Mouse (Mus musculus): Measurements from ENCODE around the gene Gm12695. TPM values are rescaled to one million over a fixed set of nuclear protein-coding genes. Genes with fewer than 3 reads are reported as not detected.

Gm12695 gene
- polyA plus RNA-seq (2015; fragmentation: Nextera tagmentation; extraction: Ambion mirVana) = not detected in 2 replicates

DNA sequence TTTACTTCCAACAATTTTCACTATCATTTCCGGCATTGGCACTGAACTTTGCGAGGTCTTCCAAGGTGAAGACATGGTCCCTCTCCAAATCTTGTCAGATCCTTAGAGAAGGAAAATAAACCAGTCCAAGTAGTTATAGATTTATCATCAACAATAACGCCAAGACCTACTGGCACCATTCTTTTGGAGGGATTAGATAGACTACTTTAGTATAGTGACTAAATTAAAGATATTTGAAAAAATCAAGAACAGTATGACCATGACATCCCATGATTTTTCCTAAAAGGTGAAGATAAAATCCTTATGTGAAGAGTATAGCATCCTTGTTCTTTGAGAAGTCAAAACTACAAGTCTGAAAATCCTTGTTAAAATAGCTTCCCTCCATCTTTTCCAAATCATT lies at the start of gene Gm12695:
TSS of gene Gm12695 (minus strand) at position 101 of the 400 bp plus-strand sequence.
- Histone ChIP-seq H3K4me2 (no peak within 1 kb of the TSS), H3K36me3 (no peaks in the 10 kb centered on the region), H3K27me3 (no peaks in the 10 kb centered on the region), H3K9me3 (replicated peaks) (no peaks in the 10 kb centered on the region), H3K4me1 (no peaks in the 10 kb centered on the region), H3K4me3 (replicated peaks) (no peak within 1 kb of the TSS), H3K27ac (no peak within 1 kb of the TSS), H3K9ac (no peak within 1 kb of the TSS)
- no peak for ATAC-seq (replicated peaks; ENCODE audit: low FRiP score)
- 96% methylated on average over 3 of the region's 3 CpGs for WGBS

DNA sequence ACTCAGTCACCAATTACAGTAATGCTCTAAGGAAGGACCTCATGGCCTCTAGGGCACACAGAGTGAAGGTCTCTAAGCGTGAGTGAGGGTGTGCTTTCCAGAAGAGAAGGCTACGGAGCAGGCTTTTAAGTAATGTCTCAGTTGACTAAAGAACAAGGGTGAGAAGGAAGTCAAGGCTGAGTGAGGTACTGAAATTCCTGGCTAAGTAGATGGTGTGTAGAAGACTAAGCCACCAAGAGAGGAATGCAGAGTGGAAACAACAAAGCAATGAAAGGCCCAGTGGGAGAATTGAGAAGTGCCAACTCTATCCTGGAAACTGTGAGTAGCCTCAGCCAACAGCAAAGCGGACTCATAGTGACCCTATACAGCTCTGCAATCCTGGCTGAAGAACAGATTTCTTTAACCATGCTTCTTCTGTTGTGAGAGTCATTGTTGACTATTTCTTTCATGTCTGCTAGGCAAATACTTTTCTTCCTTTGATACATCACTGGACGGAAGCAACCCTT lies 40.6 kb upstream of the Gm12695 start:
- no peaks in the 10 kb centered on the region for H3K27me3 ChIP-seq
- no peak for ATAC-seq (replicated peaks; ENCODE audit: low FRiP score)
- no peak overlapping the region for H3K4me2 ChIP-seq
- no peaks in the 10 kb centered on the region for H3K4me1 ChIP-seq
- no peaks in the 10 kb centered on the region for H3K9me3 ChIP-seq (replicated peaks)
- 76% methylated on average over 4 of the region's 4 CpGs for WGBS
- H3K4me3 ChIP-seq (replicated peaks) = no peak overlapping the region
- H3K27ac ChIP-seq = no peak overlapping the region
- no peaks in the 10 kb centered on the region for H3K36me3 ChIP-seq
- H3K9ac ChIP-seq = no peak overlapping the region

GRCm38 (mm10) chr4:96806824-96807808 lies 22.1 kb upstream of the Gm12695 start:
- Histone ChIP-seq H3K9me3 (replicated peaks) (no peaks in the 10 kb centered on the region), H3K4me3 (replicated peaks) (no peak overlapping the region), H3K27me3 (no peaks in the 10 kb centered on the region), H3K4me2 (no peak overlapping the region), H3K36me3 (no peaks in the 10 kb centered on the region), H3K4me1 (no peaks in the 10 kb centered on the region), H3K27ac (no peak overlapping the region), H3K9ac (no peak overlapping the region)
- no peak for ATAC-seq (replicated peaks; ENCODE audit: low FRiP score)
- WGBS = 62% methylated on average over 6 of the region's 6 CpGs

GRCm38 (mm10) chr4:96799380-96800157 lies 14.6 kb upstream of the Gm12695 start:
- H3K27ac ChIP-seq = no peak overlapping the region
- no peak overlapping the region for H3K4me3 ChIP-seq (replicated peaks)
- H3K27me3 ChIP-seq = no peaks in the 10 kb centered on the region
- 44% methylated on average over 7 of the region's 7 CpGs for WGBS
- no peaks in the 10 kb centered on the region for H3K9me3 ChIP-seq (replicated peaks)
- H3K4me1 ChIP-seq = no peaks in the 10 kb centered on the region
- ATAC-seq (replicated peaks; ENCODE audit: low FRiP score) = no peak
- no peak overlapping the region for H3K4me2 ChIP-seq
- no peaks in the 10 kb centered on the region for H3K36me3 ChIP-seq
- H3K9ac ChIP-seq = no peak overlapping the region

DNA sequence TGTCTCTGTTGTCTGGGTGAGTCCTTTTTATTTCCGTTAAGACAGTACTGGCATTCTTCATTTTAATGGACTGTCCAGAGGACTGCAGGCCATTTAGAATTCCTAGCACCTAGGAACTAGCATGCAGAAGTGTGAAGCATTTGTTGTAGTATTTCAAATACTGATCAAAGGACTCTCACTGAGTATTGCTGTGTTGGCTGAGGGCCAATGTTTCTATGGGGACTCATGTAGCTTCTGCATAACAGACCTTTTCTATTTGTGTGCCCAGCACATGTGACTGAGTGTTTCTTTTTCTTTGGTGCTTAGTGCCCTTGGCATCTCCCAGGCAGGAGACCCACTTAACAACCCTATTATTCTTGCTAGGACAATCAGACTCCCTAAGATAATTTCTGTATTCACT lies 12.6 kb upstream of the Gm12695 start:
- ATAC-seq (replicated peaks; ENCODE audit: low FRiP score) = no peak
- Histone ChIP-seq H3K4me2 (no peak overlapping the region), H3K4me3 (replicated peaks) (no peak overlapping the region), H3K9me3 (replicated peaks) (no peaks in the 10 kb centered on the region), H3K9ac (no peak overlapping the region), H3K36me3 (no peaks in the 10 kb centered on the region), H3K27me3 (no peaks in the 10 kb centered on the region), H3K4me1 (no peaks in the 10 kb centered on the region), H3K27ac (no peak overlapping the region)
- WGBS = 44% methylated on average over 1 of the region's 1 CpGs

GRCm38 (mm10) chr4:96791301-96791700 lies 6.3 kb upstream of the Gm12695 start:
- Histone ChIP-seq H3K9me3 (replicated peaks) (no peaks in the 10 kb centered on the region), H3K27ac (no peak overlapping the region), H3K4me1 (no peaks in the 10 kb centered on the region), H3K36me3 (no peaks in the 10 kb centered on the region), H3K27me3 (no peaks in the 10 kb centered on the region), H3K9ac (no peak overlapping the region), H3K4me3 (replicated peaks) (no peak overlapping the region), H3K4me2 (no peak overlapping the region)
- no peak for ATAC-seq (replicated peaks; ENCODE audit: low FRiP score)

- Histone ChIP-seq H3K9ac (no peak overlapping the region), H3K9me3 (replicated peaks) (no peaks in the 10 kb centered on the region), H3K36me3 (no peaks in the 10 kb centered on the region), H3K4me1 (no peaks in the 10 kb centered on the region), H3K4me3 (replicated peaks) (no peak overlapping the region), H3K4me2 (no peak overlapping the region), H3K27ac (no peak overlapping the region), H3K27me3 (no peaks in the 10 kb centered on the region)
- no peak for ATAC-seq (replicated peaks; ENCODE audit: low FRiP score)
- 43% methylated on average over 3 of the region's 3 CpGs for WGBS
Measured at GRCm38 (mm10) chr4:96789905-96790304, 4.9 kb upstream of the Gm12695 start.

DNA sequence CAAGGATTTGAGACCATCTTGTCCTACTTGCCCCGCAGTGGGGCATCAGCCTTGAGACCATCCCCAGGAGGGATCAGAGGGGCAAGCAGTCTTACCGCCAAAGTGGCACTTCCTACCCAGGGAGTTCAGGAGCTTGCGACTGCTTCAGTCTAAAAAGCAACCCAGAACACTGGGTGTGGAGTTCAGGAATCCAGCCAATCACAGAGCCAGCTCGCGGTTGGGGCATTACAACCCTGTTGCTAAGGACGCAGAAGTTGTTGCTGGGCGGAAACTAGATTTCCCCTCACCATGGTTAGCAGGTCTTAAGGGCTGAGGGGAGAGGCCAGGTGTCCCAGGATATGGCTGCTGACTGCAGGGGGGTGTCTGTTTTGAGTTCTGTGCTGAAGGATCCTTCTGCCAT lies 1.6 kb upstream of the Gm12695 start:
- 29% methylated on average over 7 of the region's 7 CpGs for WGBS
- no peaks in the 10 kb centered on the region for H3K27me3 ChIP-seq
- no peak overlapping the region for H3K9ac ChIP-seq
- H3K36me3 ChIP-seq = no peaks in the 10 kb centered on the region
- H3K4me1 ChIP-seq = no peaks in the 10 kb centered on the region
- no peak overlapping the region for H3K27ac ChIP-seq
- H3K9me3 ChIP-seq (replicated peaks) = no peaks in the 10 kb centered on the region
- H3K4me3 ChIP-seq (replicated peaks) = no peak overlapping the region
- no peak overlapping the region for H3K4me2 ChIP-seq
- peak; percentile 71 for ATAC-seq (replicated peaks; ENCODE audit: low FRiP score)

- Histone ChIP-seq H3K4me2 (no peak overlapping the region), H3K4me3 (replicated peaks) (no peak overlapping the region), H3K27me3 (no peaks in the 10 kb centered on the region), H3K36me3 (no peaks in the 10 kb centered on the region), H3K4me1 (no peaks in the 10 kb centered on the region), H3K9me3 (replicated peaks) (no peaks in the 10 kb centered on the region), H3K27ac (no peak overlapping the region), H3K9ac (no peak overlapping the region)
- WGBS = 91% methylated on average over 3 of the region's 3 CpGs
- ATAC-seq (replicated peaks; ENCODE audit: low FRiP score) = no peak
Measured at GRCm38 (mm10) chr4:96772966-96773566, 11.9 kb downstream of the Gm12695 start.

DNA sequence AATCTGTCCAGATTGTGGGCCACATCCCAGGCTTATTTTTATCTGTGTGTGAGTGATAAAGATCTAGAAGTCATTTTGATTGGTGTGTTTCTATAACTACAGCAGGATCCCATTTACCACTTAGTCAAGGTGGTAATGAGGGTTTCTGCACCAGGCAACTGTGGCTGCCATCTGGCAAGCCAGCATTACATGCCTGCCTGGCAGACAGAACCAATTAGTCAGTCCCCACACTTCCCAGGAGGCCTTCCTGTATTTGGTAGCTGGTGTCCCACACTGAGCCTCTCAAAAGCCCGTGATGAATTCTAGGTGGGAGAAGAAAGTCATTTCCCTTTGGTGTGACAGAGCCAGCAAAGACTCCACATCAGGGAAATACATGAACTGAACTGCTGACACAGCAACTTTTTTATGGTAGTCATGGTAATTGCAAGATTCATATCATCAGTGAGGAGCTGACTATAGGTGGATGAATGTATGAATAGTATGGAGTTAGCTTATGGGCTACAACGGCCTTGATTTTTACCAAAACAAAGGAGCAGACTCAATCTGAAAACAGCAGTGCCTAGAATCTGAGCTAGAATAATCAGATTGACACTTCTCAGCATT lies 18.5 kb downstream of the Gm12695 start:
- Histone ChIP-seq H3K4me2 (no peak overlapping the region), H3K27me3 (no peaks in the 10 kb centered on the region), H3K27ac (no peak overlapping the region), H3K9ac (no peak overlapping the region), H3K4me1 (no peaks in the 10 kb centered on the region), H3K9me3 (replicated peaks) (no peaks in the 10 kb centered on the region), H3K36me3 (no peaks in the 10 kb centered on the region), H3K4me3 (replicated peaks) (no peak overlapping the region)
- 67% methylated on average over 2 of the region's 2 CpGs for WGBS
- ATAC-seq (replicated peaks; ENCODE audit: low FRiP score) = no peak

DNA sequence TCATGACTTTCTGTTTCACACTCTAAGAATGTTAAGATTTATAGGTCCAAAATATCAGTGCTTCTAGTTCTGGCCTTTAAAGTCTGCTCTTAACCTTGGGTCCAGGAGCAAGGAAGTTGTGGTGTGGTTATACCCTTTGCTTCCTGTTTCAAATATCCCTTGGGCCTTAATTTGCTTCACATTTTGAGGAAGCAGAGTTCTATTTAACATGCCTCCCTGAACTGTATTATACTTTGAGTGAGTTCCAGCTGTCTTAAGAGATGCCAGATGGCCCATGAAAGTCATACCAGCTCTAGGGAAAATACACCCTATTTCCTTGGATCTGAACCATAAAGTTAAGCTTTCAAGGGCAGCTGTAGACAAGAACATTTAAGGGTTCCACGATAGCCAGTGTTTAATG lies 33.0 kb downstream of the Gm12695 start:
- Histone ChIP-seq H3K27ac (no peak overlapping the region), H3K4me3 (replicated peaks) (no peak overlapping the region), H3K27me3 (no peaks in the 10 kb centered on the region), H3K36me3 (no peaks in the 10 kb centered on the region), H3K9me3 (replicated peaks) (no peaks in the 10 kb centered on the region), H3K4me1 (no peaks in the 10 kb centered on the region), H3K4me2 (no peak overlapping the region), H3K9ac (no peak overlapping the region)
- 45% methylated on average over 1 of the region's 1 CpGs for WGBS
- ATAC-seq (replicated peaks; ENCODE audit: low FRiP score) = no peak
